Mouse (Mus musculus) neural tube, embryonic 14.5 days (tissue): Measurements from ENCODE around the gene Fhdc1. TPM values are rescaled to one million over a fixed set of nuclear protein-coding genes. Genes with fewer than 3 reads are reported as not detected.

ENCODE experiments used
- ATAC-seq: fragments of 200-750 bp; cut with Nextera tagmentation; 2 replicates; pipeline ENCODE4 v1.8.0; 2017; ENCODE audit warnings: low read depth, mild to moderate bottlenecking, moderate TSS enrichment, moderate library complexity
- H3K27ac ChIP-seq: fragments of 300-500 bp; sonication (generic); 2 replicates; pipeline ENCODE4 v1.5.1; 2014; ENCODE audit warnings: low read depth, mild to moderate bottlenecking, control low read depth, low read length, moderate library complexity, mixed read lengths
- H3K27me3 ChIP-seq: fragments of 300-500 bp; sonication (generic); 2 replicates; pipeline ENCODE4 v1.6.1; 2014; ENCODE audit warnings: low read length; ENCODE audit not compliant: control insufficient read depth, insufficient read depth
- H3K36me3 ChIP-seq: fragments of 300-500 bp; sonication (generic); 2 replicates; pipeline ENCODE4 v1.6.1; 2014; ENCODE audit warnings: low read length, mixed read lengths; ENCODE audit not compliant: control insufficient read depth, insufficient read depth
- H3K4me1 ChIP-seq: fragments of 300-500 bp; sonication (generic); 2 replicates; pipeline ENCODE4 v1.6.1; 2014; ENCODE audit warnings: low read length; ENCODE audit not compliant: control insufficient read depth, insufficient read depth
- H3K4me2 ChIP-seq: fragments of 300-500 bp; sonication (generic); 2 replicates; pipeline ENCODE4 v1.6.1; 2014; ENCODE audit warnings: mild to moderate bottlenecking, low read depth, low read length, control low read depth
- H3K4me3 ChIP-seq: fragments of 300-500 bp; sonication (generic); 2 replicates; pipeline ENCODE4 v1.5.1; 2014; ENCODE audit warnings: low read depth, low read length, control low read depth, mixed read lengths
- H3K9ac ChIP-seq: fragments of 300-500 bp; sonication (generic); replicated peaks from 2 replicates; pipeline ENCODE4 v1.6.1; 2014; ENCODE audit warnings: low read depth, mild to moderate bottlenecking, control low read depth, low read length, mixed read lengths
- H3K9me3 ChIP-seq: fragments of 300-500 bp; sonication (generic); 2 replicates; pipeline ENCODE4 v1.6.1; 2016; ENCODE audit warnings: low read length; ENCODE audit not compliant: control insufficient read depth
- WGBS: fragments of 180-500 bp; shearing (Covaris S2); extraction: QIAGEN DNeasy Blood & Tissue Kit; methylation state at CpG from one replicate; pipeline ENCODE4 v1.1.7; 2014; 5-methylcytosine and 5-hydroxymethylcytosine counted together
- polyA plus RNA-seq: library from polyadenylated mRNA; unstranded; fragments of >200 nt; fragmentation: Nextera tagmentation; extraction: Ambion mirVana; gene quantifications from 2 replicates; pipeline ENCODE4 v1.2.1, GENCODE M21; 2014

Gene Fhdc1
- polyA plus RNA-seq, 1 experiment from 2014 or later: 7.2 TPM

GRCm38 (mm10) chr3:84408756-84409473, 71.3 kb downstream of the Fhdc1 start:
- WGBS: 60% methylated on average over 13 of the region's 13 CpGs
- H3K4me1 ChIP-seq: no peaks in the 10 kb centered on the region
- H3K36me3 ChIP-seq: no peaks in the 10 kb centered on the region
- no peak overlapping the region for H3K4me2 ChIP-seq
- H3K27me3 ChIP-seq: no peaks in the 10 kb centered on the region
- H3K27ac ChIP-seq: no peak overlapping the region
- H3K9ac ChIP-seq: no peak overlapping the region
- no peaks in the 10 kb centered on the region for H3K9me3 ChIP-seq
- H3K4me3 ChIP-seq: no peak overlapping the region
- ATAC-seq: no peak

GRCm38 (mm10) chr3:84405523-84405922, 74.7 kb downstream of the Fhdc1 start:
- no peaks in the 10 kb centered on the region for H3K27me3 ChIP-seq
- no peaks in the 10 kb centered on the region for H3K4me1 ChIP-seq
- H3K4me3 ChIP-seq: no peak overlapping the region
- H3K4me2 ChIP-seq: no peak overlapping the region
- no peaks in the 10 kb centered on the region for H3K9me3 ChIP-seq
- no peak overlapping the region for H3K27ac ChIP-seq
- WGBS: 87% methylated on average over 4 of the region's 4 CpGs
- no peaks in the 10 kb centered on the region for H3K36me3 ChIP-seq
- no peak for ATAC-seq
- no peak overlapping the region for H3K9ac ChIP-seq

- no peak overlapping the region for H3K4me2 ChIP-seq
- no peak overlapping the region for H3K27ac ChIP-seq
- no peak overlapping the region for H3K4me3 ChIP-seq
- WGBS: 42% methylated on average over 5 of the region's 5 CpGs
- H3K9me3 ChIP-seq: no peaks in the 10 kb centered on the region
- no peak for ATAC-seq
- no peak overlapping the region for H3K9ac ChIP-seq
- no peaks in the 10 kb centered on the region for H3K27me3 ChIP-seq
- no peaks in the 10 kb centered on the region for H3K4me1 ChIP-seq
- H3K36me3 ChIP-seq: no peaks in the 10 kb centered on the region
Measured at GRCm38 (mm10) chr3:84403389-84403788, 76.8 kb downstream of the Fhdc1 start.

GRCm38 (mm10) chr3:84402716-84403115, 77.5 kb downstream of the Fhdc1 start:
- 34% methylated on average over 2 of the region's 2 CpGs for WGBS
- Histone ChIP-seq H3K4me1 (no peaks in the 10 kb centered on the region), H3K27ac (no peak overlapping the region), H3K9me3 (no peaks in the 10 kb centered on the region), H3K4me2 (no peak overlapping the region), H3K9ac (no peak overlapping the region), H3K4me3 (no peak overlapping the region), H3K27me3 (no peaks in the 10 kb centered on the region), H3K36me3 (no peaks in the 10 kb centered on the region)
- peak; percentile 31; the same call in 1 of the 2 replicates for ATAC-seq

GRCm38 (mm10) chr3:84397976-84398375, 82.3 kb downstream of the Fhdc1 start:
- no peaks in the 10 kb centered on the region for H3K4me1 ChIP-seq
- ATAC-seq: peak; percentile 86
- H3K9me3 ChIP-seq: no peaks in the 10 kb centered on the region
- no peaks in the 10 kb centered on the region for H3K36me3 ChIP-seq
- no peaks in the 10 kb centered on the region for H3K27me3 ChIP-seq
- no peak overlapping the region for H3K9ac ChIP-seq
- H3K27ac ChIP-seq: peak overlapping the region; percentile 62; the same call in 1 of the 2 replicates
- WGBS: 17% methylated on average over 4 of the region's 4 CpGs
- H3K4me3 ChIP-seq: no peak overlapping the region
- H3K4me2 ChIP-seq: no peak overlapping the region

- Histone ChIP-seq H3K4me2 (no peak overlapping the region), H3K27me3 (no peaks in the 10 kb centered on the region), H3K4me1 (no peaks in the 10 kb centered on the region), H3K27ac (no peak overlapping the region), H3K9ac (no peak overlapping the region), H3K4me3 (no peak overlapping the region), H3K9me3 (no peaks in the 10 kb centered on the region), H3K36me3 (no peaks in the 10 kb centered on the region)
- no peak for ATAC-seq
- 86% methylated on average over 2 of the region's 2 CpGs for WGBS
Measured at GRCm38 (mm10) chr3:84396240-84396639, 84.0 kb downstream of the Fhdc1 start.

- H3K4me1 ChIP-seq: no peaks in the 10 kb centered on the region
- no peak for ATAC-seq
Measured at GRCm38 (mm10) chr3:84395840-84396239, 84.4 kb downstream of the Fhdc1 start.

GRCm38 (mm10) chr3:84394841-84395447, 85.3 kb downstream of the Fhdc1 start:
- Histone ChIP-seq H3K36me3 (no peaks in the 10 kb centered on the region), H3K4me2 (no peak overlapping the region), H3K27ac (no peak overlapping the region), H3K4me1 (no peaks in the 10 kb centered on the region), H3K4me3 (no peak overlapping the region), H3K9ac (no peak overlapping the region), H3K27me3 (no peaks in the 10 kb centered on the region), H3K9me3 (no peaks in the 10 kb centered on the region)
- no peak for ATAC-seq
- WGBS: 85% methylated on average over 8 of the region's 8 CpGs

More at GRCm38 (mm10) chr3:84395840-84396239, 84.4 kb downstream of the Fhdc1 start:
- no peak overlapping the region for H3K9ac ChIP-seq
- no peak overlapping the region for H3K4me3 ChIP-seq
- H3K27me3 ChIP-seq: no peaks in the 10 kb centered on the region
- H3K9me3 ChIP-seq: no peaks in the 10 kb centered on the region
- no peak overlapping the region for H3K27ac ChIP-seq
- no peaks in the 10 kb centered on the region for H3K36me3 ChIP-seq
- H3K4me2 ChIP-seq: no peak overlapping the region
